Mouse (Mus musculus): ENCODE results near the gene Spryd7.
A peak's percentile ranks its signal among the peaks of the same experiment; 100 is the strongest.

DNA sequence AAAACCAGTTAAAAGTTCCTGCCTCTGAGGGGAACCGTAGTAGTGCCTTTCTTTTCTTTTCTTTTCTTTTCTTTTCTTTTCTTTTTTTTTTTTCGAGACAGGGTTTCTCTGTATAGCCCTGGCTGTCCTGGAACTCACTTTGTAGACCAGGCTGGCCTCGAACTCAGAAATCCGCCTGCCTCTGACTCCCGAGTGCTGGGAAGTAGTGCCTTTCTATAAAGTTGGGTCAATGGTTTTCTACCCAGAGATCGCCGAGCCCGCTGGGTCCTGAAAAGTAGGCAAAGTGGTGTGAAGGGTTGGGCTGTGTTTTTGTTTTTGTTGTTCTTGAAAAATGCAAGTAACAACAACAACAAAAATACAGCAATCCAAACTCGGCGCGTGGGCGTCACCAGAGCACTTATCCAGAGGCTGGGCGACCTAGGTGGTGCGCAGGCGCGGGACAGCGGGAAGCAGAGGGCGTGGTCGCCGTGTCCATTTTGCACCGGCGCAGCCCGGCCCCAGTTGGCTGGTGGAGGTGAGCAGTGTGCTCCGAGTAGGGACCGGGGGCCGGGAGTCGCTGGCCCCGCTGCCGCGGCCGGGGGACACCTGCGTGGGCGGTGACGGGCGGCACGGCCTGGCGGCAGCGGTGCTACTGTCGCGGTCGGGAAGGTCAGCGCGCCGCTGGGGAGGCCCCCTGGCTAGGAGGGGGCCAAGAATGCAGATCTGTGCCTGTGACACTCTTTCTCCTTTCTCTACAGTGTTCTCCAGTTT is 42.5 kb upstream of the Spryd7 start:
- TF ChIP-seq POLR2A (IDR thresholded peaks at IDR 0.05; ENCODE audit: insufficient read depth, low read depth, low read length), result peak; percentile 67; the same call in 1 of the 2 replicates
- no peak for TF ChIP-seq CTCF (IDR thresholded peaks at IDR 0.05)
- no peak for TF ChIP-seq EP300 (IDR thresholded peaks at IDR 0.05; ENCODE audit: insufficient read depth, low read depth, low read length)

All from heart, adult 2 months (tissue).